In genomic region chr11:120028319-120029092, GRCm38 (mm10) we compare ENCODE assay signal across 13 mouse cellular contexts. TPM values are rescaled to one million over a fixed set of nuclear protein-coding genes. Genes with fewer than 3 reads are reported as not detected.
DNase-seq lines count a peak whose midpoint lies in the region; ATAC-seq lines count a peak whose summit lies in the region.
"Had no signal": no experiment of that assay in that cellular context is flagged by ENCODE, and none has a peak within 500 bp of the region (broad histone marks: within the 10 kb centered on the region; RNA-seq: fewer than 3 reads in every experiment).

No protein-coding gene starts in this region.

- H3K27ac ChIP-seq in midbrain, embryonic 13.5 days, result 0 out of 2 replicates have a peak overlapping the region, but pooled peaks have one; percentile 30
- no peak overlapping the region for H3K27ac ChIP-seq in midbrain, embryonic 16.5 days (ENCODE audit: low read length)
- peak overlapping the region; percentile 33; the same call in 1 of the 2 replicates for H3K27ac ChIP-seq in intestine, embryonic 16.5 days (ENCODE audit: low read length)
- H3K27ac ChIP-seq in stomach, embryonic 16.5 days (ENCODE audit: low read length), result peak overlapping the region; percentile 44; the same call in 1 of the 2 replicates
- H3K27ac ChIP-seq: neural tube, embryonic 12.5 days had no signal

- H3K4me1 ChIP-seq in midbrain, embryonic 13.5 days (replicated peaks), result peaks cover 21% of the 10 kb centered on the region
- H3K4me1 ChIP-seq in midbrain, embryonic 16.5 days (ENCODE audit: control insufficient read depth, insufficient read depth, low read length), result peaks cover 7% of the 10 kb centered on the region
- peaks cover 26% of the 10 kb centered on the region for H3K4me1 ChIP-seq in intestine, embryonic 16.5 days (ENCODE audit: control insufficient read depth, insufficient read depth, low read length)
- peaks cover 16% of the 10 kb centered on the region for H3K4me1 ChIP-seq in stomach, embryonic 16.5 days (ENCODE audit: control insufficient read depth, insufficient read depth, low read length)

- H3K9ac ChIP-seq in midbrain, embryonic 13.5 days (replicated peaks), result no peak overlapping the region
- H3K9ac ChIP-seq in midbrain, embryonic 16.5 days (ENCODE audit: low read depth, low read length), result no peak overlapping the region
- peak overlapping the region; percentile 2; the same call in 1 of the 2 replicates for H3K9ac ChIP-seq in intestine, embryonic 16.5 days (ENCODE audit: low read depth, low read length)
- peak overlapping the region; percentile 34 for H3K9ac ChIP-seq in stomach, embryonic 16.5 days (ENCODE audit: low read length)
- H3K9ac ChIP-seq: neural tube, embryonic 12.5 days had no signal

- H3K4me3 ChIP-seq in midbrain, embryonic 13.5 days (replicated peaks), result no peak overlapping the region
- no peak overlapping the region for H3K4me3 ChIP-seq in midbrain, embryonic 16.5 days (ENCODE audit: low read depth, low read length)
- no peak overlapping the region for H3K4me3 ChIP-seq in intestine, embryonic 16.5 days (ENCODE audit: low read length)
- H3K4me3 ChIP-seq in stomach, embryonic 16.5 days (replicated peaks; ENCODE audit: low read length), result no peak overlapping the region
- H3K4me3 ChIP-seq: neural tube, embryonic 12.5 days had no signal

- no peak overlapping the region for H3K4me2 ChIP-seq in midbrain, embryonic 13.5 days (replicated peaks)
- no peak overlapping the region for H3K4me2 ChIP-seq in midbrain, embryonic 16.5 days (ENCODE audit: low read length)
- no peak overlapping the region for H3K4me2 ChIP-seq in intestine, embryonic 16.5 days (ENCODE audit: low read depth, low read length)
- no peak overlapping the region for H3K4me2 ChIP-seq in stomach, embryonic 16.5 days (ENCODE audit: low read depth, low read length)
- H3K4me2 ChIP-seq: neural tube, embryonic 12.5 days had no signal

- WGBS in midbrain, embryonic 13.5 days, result 79% methylated on average over 18 of the region's 18 CpGs
- 71% methylated on average over 18 of the region's 18 CpGs for WGBS in midbrain, embryonic 16.5 days
- 43% methylated on average over 18 of the region's 18 CpGs for WGBS in intestine, embryonic 16.5 days
- WGBS in stomach, embryonic 16.5 days, result 47% methylated on average over 18 of the region's 18 CpGs

- peak; percentile 75 for DNase-seq in kidney, postnatal 10 days
- no peak for DNase-seq in frontal cortex, postnatal 36 days (ENCODE audit: low spot score in 2 of 2)
- DNase-seq in gastrocnemius, adult 18-20 months (ENCODE audit: low spot score), result no peak
- no peak for DNase-seq in adrenal gland, postnatal 14 days
- DNase-seq: gastrocnemius, postnatal 10 days; heart, postnatal 10 days had no signal

- no peaks in the 10 kb centered on the region for H3K27me3 ChIP-seq in midbrain, embryonic 13.5 days
- no peaks in the 10 kb centered on the region for H3K27me3 ChIP-seq in midbrain, embryonic 16.5 days (ENCODE audit: control insufficient read depth, insufficient read depth, low read depth, low read length)
- no peaks in the 10 kb centered on the region for H3K27me3 ChIP-seq in intestine, embryonic 16.5 days (replicated peaks; ENCODE audit: control insufficient read depth, insufficient read depth, low read length)
- H3K27me3 ChIP-seq in stomach, embryonic 16.5 days (ENCODE audit: control insufficient read depth, insufficient read depth, low read length), result no peaks in the 10 kb centered on the region
- H3K27me3 ChIP-seq: neural tube, embryonic 12.5 days had no signal

- no peaks in the 10 kb centered on the region for H3K36me3 ChIP-seq in midbrain, embryonic 13.5 days
- no peaks in the 10 kb centered on the region for H3K36me3 ChIP-seq in midbrain, embryonic 16.5 days (ENCODE audit: control insufficient read depth, insufficient read depth, low read length)
- H3K36me3 ChIP-seq in intestine, embryonic 16.5 days (ENCODE audit: control insufficient read depth, insufficient read depth, low read length), result no peaks in the 10 kb centered on the region
- no peaks in the 10 kb centered on the region for H3K36me3 ChIP-seq in stomach, embryonic 16.5 days (ENCODE audit: control insufficient read depth, insufficient read depth, low read length)
- H3K36me3 ChIP-seq: G1E; neural tube, embryonic 12.5 days had no signal

- H3K9me3 ChIP-seq in midbrain, embryonic 13.5 days, result no peaks in the 10 kb centered on the region
- no peaks in the 10 kb centered on the region for H3K9me3 ChIP-seq in midbrain, embryonic 16.5 days (replicated peaks; ENCODE audit: control insufficient read depth, low read length, poor library complexity, severe bottlenecking)
- no peaks in the 10 kb centered on the region for H3K9me3 ChIP-seq in intestine, embryonic 16.5 days (ENCODE audit: control insufficient read depth, low read length)
- H3K9me3 ChIP-seq in stomach, embryonic 16.5 days (replicated peaks; ENCODE audit: control insufficient read depth, low read length), result no peaks in the 10 kb centered on the region
- H3K9me3 ChIP-seq: G1E; neural tube, embryonic 12.5 days had no signal

- ATAC-seq in midbrain, embryonic 13.5 days, result no peak
- no peak for ATAC-seq in midbrain, embryonic 16.5 days
- peak; percentile 87 for ATAC-seq in intestine, embryonic 16.5 days
- ATAC-seq in stomach, embryonic 16.5 days (ENCODE audit: insufficient read depth, low FRiP score), result peak; percentile 42; the same call in 1 of the 2 replicates
- ATAC-seq: inflammation-experienced regulatory T-cells, adult 6 months had no signal

RNA-seq across cellular contexts. Expression of gene Aatk, which starts 18.5 kb away (rescaled TPM):
- polyA plus RNA-seq in midbrain, embryonic 13.5 days (2015; fragmentation: Nextera tagmentation; extraction: Ambion mirVana), result 15.1 and 18.6 TPM in 2 replicates
- 42.3 and 46.5 TPM in 2 replicates for polyA plus RNA-seq in midbrain, embryonic 16.5 days (2015; fragmentation: Nextera tagmentation; extraction: Ambion mirVana)
- polyA plus RNA-seq in intestine, embryonic 16.5 days (2015; fragmentation: Nextera tagmentation; extraction: Ambion mirVana), result 1.7 and 2.3 TPM in 2 replicates
- 1.9 and 3.3 TPM in 2 replicates for polyA plus RNA-seq in stomach, embryonic 16.5 days (2015; fragmentation: Nextera tagmentation; extraction: Ambion mirVana)
- total RNA-seq in gastrocnemius, adult 18-20 months (2021), result 1 to 10 TPM; 3.2 to 3.6 TPM
- total RNA-seq in adrenal gland, postnatal 14 days (2021), result 13.7 and 15.7 TPM in 2 replicates
- polyA plus RNA-seq: G1E; inflammation-experienced regulatory T-cells, adult 6 months had no signal

RNA-seq across cellular contexts. Expression of gene Cep131, which starts 58.1 kb away (rescaled TPM):
- polyA plus RNA-seq in midbrain, embryonic 13.5 days (2015; fragmentation: Nextera tagmentation; extraction: Ambion mirVana), result 29.3 and 37.9 TPM in 2 replicates
- 29.5 and 30.4 TPM in 2 replicates for polyA plus RNA-seq in midbrain, embryonic 16.5 days (2015; fragmentation: Nextera tagmentation; extraction: Ambion mirVana)
- polyA plus RNA-seq in intestine, embryonic 16.5 days (2015; fragmentation: Nextera tagmentation; extraction: Ambion mirVana), result 12.0 and 12.2 TPM in 2 replicates
- polyA plus RNA-seq in stomach, embryonic 16.5 days (2015; fragmentation: Nextera tagmentation; extraction: Ambion mirVana), result 11.8 and 12.0 TPM in 2 replicates
- 1 to 10 TPM; 6.0 to 8.4 TPM for total RNA-seq in gastrocnemius, adult 18-20 months (2021)
- 67.4 and 80.7 TPM in 2 replicates for total RNA-seq in adrenal gland, postnatal 14 days (2021)

Comparison
In these comparisons a context has a peak if more than half of its experiments do, and no peak if none do; other contexts are left out.
1. ATAC-seq: peak in intestine, embryonic 16.5 days (single experiment) and stomach, embryonic 16.5 days (single experiment); none in midbrain, embryonic 13.5 days (single experiment) and midbrain, embryonic 16.5 days (single experiment).
2. H3K9ac ChIP-seq: peak in intestine, embryonic 16.5 days (single experiment) and stomach, embryonic 16.5 days (single experiment); none in midbrain, embryonic 13.5 days (single experiment) and midbrain, embryonic 16.5 days (single experiment).